Mouse (Mus musculus) forebrain, embryonic 15.5 days (tissue): ENCODE measurements around the gene Tgm2. TPM values are rescaled to one million over a fixed set of nuclear protein-coding genes. Genes with fewer than 3 reads are reported as not detected.

Experiments used
- ATAC-seq: fragments of 200-750 bp; cut with Nextera tagmentation; replicated peaks from 2 replicates; pipeline ENCODE4 v1.8.0; 2017; ENCODE audit warnings: mild to moderate bottlenecking, moderate TSS enrichment, moderate library complexity
- H3K27ac ChIP-seq: fragments of 300-500 bp; sonication (generic); replicated peaks from 2 replicates; pipeline ENCODE4 v1.5.1; 2015; ENCODE audit warnings: mild to moderate bottlenecking, inconsistent platforms
- H3K27me3 ChIP-seq: fragments of 300-500 bp; sonication (generic); 2 replicates; pipeline ENCODE4 v1.6.1; 2015; ENCODE audit warnings: inconsistent platforms
- H3K36me3 ChIP-seq: fragments of 300-500 bp; sonication (generic); 2 replicates; pipeline ENCODE4 v1.6.1; 2015; ENCODE audit warnings: mild to moderate bottlenecking, inconsistent platforms
- H3K4me1 ChIP-seq: fragments of 300-500 bp; sonication (generic); 2 replicates; pipeline ENCODE4 v1.6.1; 2015; ENCODE audit warnings: inconsistent platforms
- H3K4me2 ChIP-seq: fragments of 300-500 bp; sonication (generic); replicated peaks from 2 replicates; pipeline ENCODE4 v1.6.1; 2015; ENCODE audit warnings: mild to moderate bottlenecking, inconsistent platforms
- H3K4me3 ChIP-seq: fragments of 300-500 bp; sonication (generic); 2 replicates; pipeline ENCODE4 v1.5.1; 2015; ENCODE audit warnings: mild to moderate bottlenecking, inconsistent platforms
- H3K9ac ChIP-seq: fragments of 300-500 bp; sonication (generic); replicated peaks from 2 replicates; pipeline ENCODE4 v1.6.1; 2015; ENCODE audit warnings: mild to moderate bottlenecking, inconsistent platforms
- H3K9me3 ChIP-seq: fragments of 300-500 bp; sonication (generic); 2 replicates; pipeline ENCODE4 v1.6.1; 2016; ENCODE audit warnings: inconsistent platforms
- WGBS: fragments of 180-500 bp; shearing (Covaris S2); methylation state at CpG from one replicate; pipeline ENCODE4 v1.1.7; 2015; ENCODE audit warnings: mixed read lengths; 5-methylcytosine and 5-hydroxymethylcytosine counted together
- polyA plus RNA-seq: library from polyadenylated mRNA; unstranded; fragments of >200 nt; fragmentation: Nextera tagmentation; extraction: Ambion mirVana; gene quantifications from 2 replicates; pipeline ENCODE4 v1.2.1, GENCODE M21; 2015

The Tgm2 gene
- polyA plus RNA-seq, 1 experiment from 2014 or later = 4.7 TPM

GRCm38 (mm10) chr2:158133050-158133449 lies 13.2 kb downstream of the Tgm2 start:
- Histone ChIP-seq H3K4me1 (peaks cover 4% of the 10 kb centered on the region; the same call in 1 of the 2 replicates), H3K4me2 (no peak overlapping the region)
- WGBS = 83% methylated on average over 6 of the region's 6 CpGs

GRCm38 (mm10) chr2:158132320-158132719 lies 13.9 kb downstream of the Tgm2 start:
- Histone ChIP-seq H3K4me3 (no peak overlapping the region), H3K4me2 (no peak overlapping the region), H3K36me3 (no peaks in the 10 kb centered on the region), H3K9ac (no peak overlapping the region), H3K9me3 (no peaks in the 10 kb centered on the region), H3K27me3 (no peaks in the 10 kb centered on the region), H3K4me1 (peaks cover 4% of the 10 kb centered on the region; the same call in 1 of the 2 replicates), H3K27ac (no peak overlapping the region)
- 85% methylated on average over 10 of the region's 10 CpGs for WGBS
- no peak for ATAC-seq

More at GRCm38 (mm10) chr2:158133050-158133449, 13.2 kb downstream of the Tgm2 start:
- no peak overlapping the region for H3K4me3 ChIP-seq
- H3K36me3 ChIP-seq = no peaks in the 10 kb centered on the region
- no peak for ATAC-seq
- no peaks in the 10 kb centered on the region for H3K27me3 ChIP-seq
- no peak overlapping the region for H3K9ac ChIP-seq
- H3K9me3 ChIP-seq = no peaks in the 10 kb centered on the region
- H3K27ac ChIP-seq = no peak overlapping the region

GRCm38 (mm10) chr2:158131197-158131835 lies 14.9 kb downstream of the Tgm2 start:
- Histone ChIP-seq H3K9ac (no peak overlapping the region), H3K27me3 (no peaks in the 10 kb centered on the region), H3K9me3 (no peaks in the 10 kb centered on the region), H3K4me2 (no peak overlapping the region), H3K27ac (no peak overlapping the region), H3K4me1 (peaks cover 4% of the 10 kb centered on the region; the same call in 1 of the 2 replicates), H3K4me3 (no peak overlapping the region), H3K36me3 (no peaks in the 10 kb centered on the region)
- WGBS = 92% methylated on average over 13 of the region's 13 CpGs
- ATAC-seq = no peak

- Histone ChIP-seq H3K36me3 (no peaks in the 10 kb centered on the region), H3K9ac (no peak overlapping the region), H3K9me3 (no peaks in the 10 kb centered on the region), H3K4me3 (no peak overlapping the region), H3K4me1 (peaks cover 4% of the 10 kb centered on the region; the same call in 1 of the 2 replicates), H3K27me3 (no peaks in the 10 kb centered on the region), H3K4me2 (no peak overlapping the region), H3K27ac (no peak overlapping the region)
- no peak for ATAC-seq
- WGBS = 48% methylated on average over 5 of the region's 5 CpGs
Measured at GRCm38 (mm10) chr2:158130391-158130986, 15.7 kb downstream of the Tgm2 start.

- H3K36me3 ChIP-seq = no peaks in the 10 kb centered on the region
- no peaks in the 10 kb centered on the region for H3K9me3 ChIP-seq
- H3K4me3 ChIP-seq = no peak overlapping the region
- ATAC-seq = no peak
- H3K9ac ChIP-seq = no peak overlapping the region
- 89% methylated on average over 16 of the region's 16 CpGs for WGBS
- no peaks in the 10 kb centered on the region for H3K27me3 ChIP-seq
- H3K4me1 ChIP-seq = peaks cover 4% of the 10 kb centered on the region; the same call in 1 of the 2 replicates
- no peak overlapping the region for H3K27ac ChIP-seq
- H3K4me2 ChIP-seq = no peak overlapping the region
Measured at GRCm38 (mm10) chr2:158129291-158130002, 16.8 kb downstream of the Tgm2 start.

GRCm38 (mm10) chr2:158128461-158129130 lies 17.6 kb downstream of the Tgm2 start:
- WGBS = 79% methylated on average over 8 of the region's 8 CpGs
- Histone ChIP-seq H3K4me3 (no peak overlapping the region), H3K4me1 (peaks cover 4% of the 10 kb centered on the region; the same call in 1 of the 2 replicates), H3K9me3 (no peaks in the 10 kb centered on the region), H3K27ac (no peak overlapping the region), H3K27me3 (no peaks in the 10 kb centered on the region), H3K36me3 (no peaks in the 10 kb centered on the region), H3K9ac (no peak overlapping the region), H3K4me2 (no peak overlapping the region)
- no peak for ATAC-seq

GRCm38 (mm10) chr2:158127872-158128271 lies 18.4 kb downstream of the Tgm2 start:
- no peak overlapping the region for H3K27ac ChIP-seq
- H3K4me1 ChIP-seq = peaks cover 4% of the 10 kb centered on the region; the same call in 1 of the 2 replicates
- ATAC-seq = no peak
- H3K27me3 ChIP-seq = no peaks in the 10 kb centered on the region
- H3K9ac ChIP-seq = no peak overlapping the region
- no peak overlapping the region for H3K4me3 ChIP-seq
- 87% methylated on average over 7 of the region's 7 CpGs for WGBS
- no peak overlapping the region for H3K4me2 ChIP-seq
- no peaks in the 10 kb centered on the region for H3K9me3 ChIP-seq
- no peaks in the 10 kb centered on the region for H3K36me3 ChIP-seq

GRCm38 (mm10) chr2:158127245-158127644 lies 19.0 kb downstream of the Tgm2 start:
- no peak overlapping the region for H3K9ac ChIP-seq
- 93% methylated on average over 6 of the region's 6 CpGs for WGBS
- H3K27me3 ChIP-seq = no peaks in the 10 kb centered on the region
- H3K4me2 ChIP-seq = no peak overlapping the region
- H3K4me1 ChIP-seq = peaks cover 4% of the 10 kb centered on the region; the same call in 1 of the 2 replicates
- H3K27ac ChIP-seq = no peak overlapping the region
- ATAC-seq = no peak
- no peaks in the 10 kb centered on the region for H3K36me3 ChIP-seq
- H3K4me3 ChIP-seq = no peak overlapping the region
- H3K9me3 ChIP-seq = no peaks in the 10 kb centered on the region

GRCm38 (mm10) chr2:158122814-158123213 lies 23.4 kb downstream of the Tgm2 start:
- WGBS = 73% methylated on average over 6 of the region's 6 CpGs
- H3K27me3 ChIP-seq = no peaks in the 10 kb centered on the region
- no peaks in the 10 kb centered on the region for H3K36me3 ChIP-seq
- no peak for ATAC-seq
- no peaks in the 10 kb centered on the region for H3K4me1 ChIP-seq
- H3K4me2 ChIP-seq = no peak overlapping the region
- no peaks in the 10 kb centered on the region for H3K9me3 ChIP-seq
- no peak overlapping the region for H3K27ac ChIP-seq
- no peak overlapping the region for H3K4me3 ChIP-seq
- no peak overlapping the region for H3K9ac ChIP-seq

- no peak overlapping the region for H3K4me3 ChIP-seq
- WGBS = 68% methylated on average over 12 of the region's 12 CpGs
- H3K9ac ChIP-seq = no peak overlapping the region
- H3K27me3 ChIP-seq = no peaks in the 10 kb centered on the region
- H3K4me2 ChIP-seq = no peak overlapping the region
- no peaks in the 10 kb centered on the region for H3K9me3 ChIP-seq
- ATAC-seq = no peak
- H3K27ac ChIP-seq = no peak overlapping the region
- H3K36me3 ChIP-seq = no peaks in the 10 kb centered on the region
- no peaks in the 10 kb centered on the region for H3K4me1 ChIP-seq
Measured at GRCm38 (mm10) chr2:158121645-158122326, 24.4 kb downstream of the Tgm2 start.

- WGBS = 74% methylated on average over 3 of the region's 3 CpGs
- Histone ChIP-seq H3K27ac (no peak overlapping the region), H3K4me1 (no peaks in the 10 kb centered on the region), H3K27me3 (no peaks in the 10 kb centered on the region), H3K9ac (no peak overlapping the region), H3K4me2 (no peak overlapping the region), H3K4me3 (no peak overlapping the region), H3K36me3 (no peaks in the 10 kb centered on the region), H3K9me3 (no peaks in the 10 kb centered on the region)
- no peak for ATAC-seq
Measured at GRCm38 (mm10) chr2:158120868-158121267, 25.4 kb downstream of the Tgm2 start.
